Mouse (Mus musculus) embryonic facial prominence, embryonic 12.5 days (tissue): ENCODE measurements around the gene Coro2b. TPM values are rescaled to one million over a fixed set of nuclear protein-coding genes. Genes with fewer than 3 reads are reported as not detected.
"Not testable (repeated sequence)": the region's sequence is repeated elsewhere in the genome, so short reads cannot be mapped to it uniquely, and the experiment has no call there.

ENCODE experiments used
- ATAC-seq: fragments of 200-750 bp; cut with Nextera tagmentation; 2 replicates; pipeline ENCODE4 v1.8.0; 2017; ENCODE audit not compliant: insufficient number of reproducible peaks, insufficient read depth, low FRiP score, low TSS enrichment
- H3K27ac ChIP-seq: fragments of 300-500 bp; sonication (generic); 2 replicates; pipeline ENCODE4 v1.5.1; 2016; ENCODE audit warnings: mild to moderate bottlenecking
- H3K27me3 ChIP-seq: fragments of 300-500 bp; sonication (generic); 2 replicates; pipeline ENCODE4 v1.6.1; 2016; ENCODE audit warnings: mild to moderate bottlenecking, moderate library complexity
- H3K36me3 ChIP-seq: fragments of 300-500 bp; sonication (generic); 2 replicates; pipeline ENCODE4 v1.6.1; 2016; ENCODE audit warnings: mild to moderate bottlenecking
- H3K4me1 ChIP-seq: fragments of 300-500 bp; sonication (generic); 2 replicates; pipeline ENCODE4 v1.6.1; 2016
- H3K4me2 ChIP-seq: fragments of 300-500 bp; sonication (generic); replicated peaks from 2 replicates; pipeline ENCODE4 v1.6.1; 2016; ENCODE audit warnings: mild to moderate bottlenecking, moderate library complexity
- H3K4me3 ChIP-seq: fragments of 300-500 bp; sonication (generic); 2 replicates; pipeline ENCODE4 v1.5.1; 2016; ENCODE audit warnings: mild to moderate bottlenecking
- H3K9ac ChIP-seq: fragments of 300-500 bp; sonication (generic); 2 replicates; pipeline ENCODE4 v1.6.1; 2016; ENCODE audit warnings: mild to moderate bottlenecking, moderate library complexity
- H3K9me3 ChIP-seq: fragments of 300-500 bp; sonication (generic); 2 replicates; pipeline ENCODE4 v1.6.1; 2016; ENCODE audit warnings: mild to moderate bottlenecking, moderate library complexity
- WGBS: fragments of 180-500 bp; shearing (Covaris S2); methylation state at CpG from one replicate; pipeline ENCODE4 v1.1.7; 2016; 5-methylcytosine and 5-hydroxymethylcytosine counted together
- polyA plus RNA-seq: library from polyadenylated mRNA; unstranded; fragments of >200 nt; fragmentation: Nextera tagmentation; extraction: Ambion mirVana; gene quantifications from 2 replicates; pipeline ENCODE4 v1.2.1, GENCODE M21; 2016

The Coro2b gene
- polyA plus RNA-seq, 1 experiment from 2014 or later = 12.9 TPM

- Histone ChIP-seq H3K36me3 (peaks cover 5% of the 10 kb centered on the region; the same call in 1 of the 2 replicates), H3K4me3 (no peak overlapping the region), H3K9ac (no peak overlapping the region), H3K27me3 (no peaks in the 10 kb centered on the region), H3K27ac (no peak overlapping the region), H3K4me1 (peaks cover 14% of the 10 kb centered on the region), H3K9me3 (no peaks in the 10 kb centered on the region), H3K4me2 (no peak overlapping the region)
- WGBS = 87% methylated on average over 8 of the region's 8 CpGs
- ATAC-seq = no peak
These were observed 84.4 kb downstream of the Coro2b start for GRCm38 (mm10) chr9:62452373-62452993.

- Histone ChIP-seq H3K4me1 (peaks cover 14% of the 10 kb centered on the region), H3K4me3 (no peak overlapping the region), H3K27ac (no peak overlapping the region), H3K4me2 (no peak overlapping the region), H3K9ac (no peak overlapping the region), H3K36me3 (peaks cover 5% of the 10 kb centered on the region; the same call in 1 of the 2 replicates), H3K27me3 (no peaks in the 10 kb centered on the region), H3K9me3 (no peaks in the 10 kb centered on the region)
- 79% methylated on average over 8 of the region's 8 CpGs for WGBS
- no peak for ATAC-seq
These were observed 85.1 kb downstream of the Coro2b start for GRCm38 (mm10) chr9:62451585-62452372.

- 81% methylated on average over 7 of the region's 7 CpGs for WGBS
- no peak for ATAC-seq
- H3K4me2 ChIP-seq = no peak overlapping the region
- no peak overlapping the region for H3K4me3 ChIP-seq
- peaks cover 5% of the 10 kb centered on the region; the same call in 1 of the 2 replicates for H3K36me3 ChIP-seq
- H3K4me1 ChIP-seq = peaks cover 11% of the 10 kb centered on the region
- no peaks in the 10 kb centered on the region for H3K9me3 ChIP-seq
- H3K9ac ChIP-seq = no peak overlapping the region
- no peak overlapping the region for H3K27ac ChIP-seq
- no peaks in the 10 kb centered on the region for H3K27me3 ChIP-seq
These were observed 86.0 kb downstream of the Coro2b start for GRCm38 (mm10) chr9:62450862-62451261.

GRCm38 (mm10) chr9:62450355-62450754 is 86.5 kb downstream of the Coro2b start:
- Histone ChIP-seq H3K4me1 (peaks cover 6% of the 10 kb centered on the region), H3K36me3 (peaks cover 5% of the 10 kb centered on the region; the same call in 1 of the 2 replicates), H3K9me3 (no peaks in the 10 kb centered on the region), H3K27me3 (no peaks in the 10 kb centered on the region), H3K9ac (no peak overlapping the region), H3K4me3 (no peak overlapping the region), H3K27ac (no peak overlapping the region), H3K4me2 (no peak overlapping the region)
- no peak for ATAC-seq
- WGBS = 81% methylated on average over 6 of the region's 6 CpGs

GRCm38 (mm10) chr9:62447337-62447736 is 89.5 kb downstream of the Coro2b start:
- not testable (repeated sequence) for ATAC-seq, H3K36me3 ChIP-seq, H3K9ac ChIP-seq, H3K4me3 ChIP-seq, H3K27ac ChIP-seq, H3K4me1 ChIP-seq, H3K9me3 ChIP-seq, H3K4me2 ChIP-seq, H3K27me3 ChIP-seq
- 98% methylated on average over 6 of the region's 10 CpGs for WGBS

GRCm38 (mm10) chr9:62438755-62439101 is 98.1 kb downstream of the Coro2b start:
- H3K4me3 ChIP-seq = no peak overlapping the region
- H3K36me3 ChIP-seq = no peaks in the 10 kb centered on the region
- ATAC-seq = no peak
- H3K9ac ChIP-seq = no peak overlapping the region
- H3K27ac ChIP-seq = peak overlapping the region; percentile 4; the same call in 1 of the 2 replicates
- peaks cover 24% of the 10 kb centered on the region; the same call in 1 of the 2 replicates for H3K4me1 ChIP-seq
- no peaks in the 10 kb centered on the region for H3K27me3 ChIP-seq
- no peaks in the 10 kb centered on the region for H3K9me3 ChIP-seq
- H3K4me2 ChIP-seq = no peak overlapping the region
- 59% methylated on average over 3 of the region's 3 CpGs for WGBS

GRCm38 (mm10) chr9:62438085-62438754 is 98.6 kb downstream of the Coro2b start:
- no peak overlapping the region for H3K4me2 ChIP-seq
- no peak; the same call in 1 of the 2 replicates for ATAC-seq

GRCm38 (mm10) chr9:62437446-62437845 is 99.4 kb downstream of the Coro2b start:
- H3K36me3 ChIP-seq = no peaks in the 10 kb centered on the region
- peaks cover 24% of the 10 kb centered on the region; the same call in 1 of the 2 replicates for H3K4me1 ChIP-seq
- H3K4me3 ChIP-seq = no peak overlapping the region
- no peaks in the 10 kb centered on the region for H3K9me3 ChIP-seq
- no peak for ATAC-seq
- H3K9ac ChIP-seq = no peak overlapping the region
- H3K4me2 ChIP-seq = no peak overlapping the region
- no peaks in the 10 kb centered on the region for H3K27me3 ChIP-seq
- WGBS = 95% methylated on average over 7 of the region's 7 CpGs
- H3K27ac ChIP-seq = no peak overlapping the region

More at GRCm38 (mm10) chr9:62438085-62438754, 98.6 kb downstream of the Coro2b start:
- H3K4me1 ChIP-seq = peaks cover 24% of the 10 kb centered on the region; the same call in 1 of the 2 replicates
- no peaks in the 10 kb centered on the region for H3K9me3 ChIP-seq
- peak overlapping the region; percentile 4 for H3K27ac ChIP-seq
- WGBS = 67% methylated on average over 5 of the region's 5 CpGs
- no peaks in the 10 kb centered on the region for H3K36me3 ChIP-seq
- H3K27me3 ChIP-seq = no peaks in the 10 kb centered on the region
- H3K9ac ChIP-seq = no peak overlapping the region
- no peak overlapping the region for H3K4me3 ChIP-seq

- H3K4me3 ChIP-seq = no peak overlapping the region
- peak; percentile 64 for ATAC-seq
- H3K4me2 ChIP-seq = peak overlapping the region; percentile 41
- peak overlapping the region; percentile 89 for H3K27ac ChIP-seq
- 3% methylated on average over 11 of the region's 12 CpGs for WGBS
- H3K27me3 ChIP-seq = no peaks in the 10 kb centered on the region
- H3K9ac ChIP-seq = no peak overlapping the region
- H3K9me3 ChIP-seq = no peaks in the 10 kb centered on the region
- H3K4me1 ChIP-seq = peaks cover 24% of the 10 kb centered on the region; the same call in 1 of the 2 replicates
- no peaks in the 10 kb centered on the region for H3K36me3 ChIP-seq
These were observed 101.1 kb downstream of the Coro2b start for GRCm38 (mm10) chr9:62435613-62436318.

GRCm38 (mm10) chr9:62432261-62433060 is 104.4 kb downstream of the Coro2b start:
- Histone ChIP-seq H3K36me3 (peaks cover 7% of the 10 kb centered on the region), H3K4me1 (peaks cover 16% of the 10 kb centered on the region; the same call in 1 of the 2 replicates), H3K4me2 (no peak overlapping the region), H3K27me3 (no peaks in the 10 kb centered on the region), H3K4me3 (no peak overlapping the region), H3K27ac (peak overlapping the region; percentile 8; the same call in 1 of the 2 replicates), H3K9me3 (no peaks in the 10 kb centered on the region), H3K9ac (no peak overlapping the region)
- WGBS = 68% methylated on average over 15 of the region's 15 CpGs
- no peak for ATAC-seq
